Mouse (Mus musculus) E14TG2a.4 (cell line): Measurements from ENCODE around the gene Iqch.
A peak's percentile ranks its signal among the peaks of the same experiment; 100 is the strongest.

Experiments used
- H3K27me3 ChIP-seq: 2 replicates; pipeline ENCODE4 v1.6.1; 2014; ENCODE audit warnings: low read length, control low read depth; ENCODE audit not compliant: insufficient read depth
- H3K36me3 ChIP-seq: 2 replicates; pipeline ENCODE4 v1.6.1; 2014; ENCODE audit warnings: low read length, control low read depth; ENCODE audit not compliant: insufficient read depth
- H3K4me1 ChIP-seq: replicated peaks from 2 replicates; pipeline ENCODE4 v1.6.1; 2014; ENCODE audit warnings: low read depth, low read length, control low read depth
- H3K4me3 ChIP-seq: replicated peaks from 2 replicates; pipeline ENCODE4 v1.5.1; 2014; ENCODE audit warnings: mild to moderate bottlenecking, low read length
- H3K9me3 ChIP-seq: 2 replicates; pipeline ENCODE4 v1.6.1; 2014; ENCODE audit warnings: low read length, control low read depth
- CTCF ChIP-seq: conservative IDR thresholded peaks from 2 replicates; pipeline ENCODE4 v1.5.1; 2014; ENCODE audit warnings: low read length
- NANOG ChIP-seq: IDR thresholded peaks from 2 replicates; pipeline ENCODE4 v1.6.1; 2014; ENCODE audit warnings: borderline replicate concordance, low read length, mixed read lengths
- POU5F1 ChIP-seq: IDR thresholded peaks from 2 replicates; pipeline ENCODE4 v1.6.1; 2014; ENCODE audit warnings: low read length, borderline replicate concordance

The Iqch gene

GRCm38 (mm10) chr9:63602043-63602939, at the start of gene Iqch, which contains the start of gene Aagab:
Gene Iqch, minus strand, starts transcription at chr9:63602493.
Gene Aagab, plus strand, starts transcription at chr9:63602660.
- no peaks in the 10 kb centered on the region for H3K27me3 ChIP-seq
- H3K4me1 ChIP-seq, result peaks cover 22% of the 10 kb centered on the region
- TF ChIP-seq CTCF (no peak), POU5F1 (no peak), NANOG (no peak)
- H3K36me3 ChIP-seq, result no peaks in the 10 kb centered on the region
- no peaks in the 10 kb centered on the region for H3K9me3 ChIP-seq
- peak within 1 kb of the TSS; percentile 97 for H3K4me3 ChIP-seq

GRCm38 (mm10) chr9:63651594-63651993, 49.3 kb upstream of the Iqch start:
- no peaks in the 10 kb centered on the region for H3K9me3 ChIP-seq
- no peak for TF ChIP-seq POU5F1
- TF ChIP-seq CTCF, result no peak
- TF ChIP-seq NANOG, result no peak
- H3K4me1 ChIP-seq, result peaks cover 24% of the 10 kb centered on the region
- 0 out of 2 replicates have a peak overlapping the region, but pooled peaks have one; percentile 67 for H3K4me3 ChIP-seq
- peaks cover 46% of the 10 kb centered on the region for H3K36me3 ChIP-seq
- H3K27me3 ChIP-seq, result no peaks in the 10 kb centered on the region

- H3K9me3 ChIP-seq, result no peaks in the 10 kb centered on the region
- peak overlapping the region; percentile 67 for H3K4me3 ChIP-seq
- H3K4me1 ChIP-seq, result peaks cover 24% of the 10 kb centered on the region
- peaks cover 46% of the 10 kb centered on the region for H3K36me3 ChIP-seq
- TF ChIP-seq CTCF (no peak), POU5F1 (no peak), NANOG (no peak)
- no peaks in the 10 kb centered on the region for H3K27me3 ChIP-seq
Observed at GRCm38 (mm10) chr9:63650905-63651304, 48.6 kb upstream of the Iqch start.

DNA sequence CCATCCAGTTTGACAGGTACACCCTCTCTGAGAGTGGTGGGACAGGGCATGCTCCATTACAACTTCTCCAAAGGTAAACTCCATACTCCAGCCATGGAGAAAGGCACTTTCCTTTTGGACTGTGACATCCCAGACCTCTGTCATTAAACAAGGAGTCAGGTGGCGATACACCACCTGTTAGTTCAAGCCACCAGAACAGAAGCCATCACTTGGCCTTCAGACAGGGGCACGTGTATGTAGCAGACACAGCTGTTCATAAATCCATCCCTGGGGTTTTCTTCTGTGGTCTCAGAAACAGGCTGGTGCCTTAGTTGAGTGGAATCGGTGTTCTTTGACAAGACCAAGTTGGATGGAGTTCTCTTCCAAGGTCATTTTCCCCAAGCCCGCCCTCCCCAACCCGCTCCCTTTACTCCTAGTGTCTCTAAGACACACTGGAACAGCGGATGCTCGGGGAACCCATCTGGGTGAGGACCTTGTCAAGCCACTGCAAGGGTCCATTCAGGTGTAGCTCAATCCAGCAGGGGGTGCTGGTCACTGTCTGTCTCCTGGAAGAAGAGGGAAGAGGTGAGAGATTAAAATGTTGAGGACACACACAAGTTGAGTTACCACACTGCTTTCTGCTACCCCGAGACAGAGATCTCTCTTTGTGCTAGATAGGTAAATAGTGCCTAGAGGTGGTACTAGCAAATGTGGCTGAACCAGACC, 47.7 kb upstream of the Iqch start:
- Histone ChIP-seq H3K36me3 (peaks cover 42% of the 10 kb centered on the region), H3K4me3 (no peak overlapping the region), H3K27me3 (no peaks in the 10 kb centered on the region), H3K9me3 (no peaks in the 10 kb centered on the region), H3K4me1 (peaks cover 28% of the 10 kb centered on the region)
- no peak for TF ChIP-seq NANOG
- TF ChIP-seq POU5F1, result no peak
- TF ChIP-seq CTCF, result no peak

GRCm38 (mm10) chr9:63648520-63648918, 46.2 kb upstream of the Iqch start:
- no peak for TF ChIP-seq CTCF
- no peak for TF ChIP-seq POU5F1
- TF ChIP-seq NANOG, result no peak
- Histone ChIP-seq H3K4me3 (no peak overlapping the region), H3K4me1 (peaks cover 24% of the 10 kb centered on the region), H3K36me3 (peaks cover 48% of the 10 kb centered on the region), H3K9me3 (no peaks in the 10 kb centered on the region), H3K27me3 (no peaks in the 10 kb centered on the region)

DNA sequence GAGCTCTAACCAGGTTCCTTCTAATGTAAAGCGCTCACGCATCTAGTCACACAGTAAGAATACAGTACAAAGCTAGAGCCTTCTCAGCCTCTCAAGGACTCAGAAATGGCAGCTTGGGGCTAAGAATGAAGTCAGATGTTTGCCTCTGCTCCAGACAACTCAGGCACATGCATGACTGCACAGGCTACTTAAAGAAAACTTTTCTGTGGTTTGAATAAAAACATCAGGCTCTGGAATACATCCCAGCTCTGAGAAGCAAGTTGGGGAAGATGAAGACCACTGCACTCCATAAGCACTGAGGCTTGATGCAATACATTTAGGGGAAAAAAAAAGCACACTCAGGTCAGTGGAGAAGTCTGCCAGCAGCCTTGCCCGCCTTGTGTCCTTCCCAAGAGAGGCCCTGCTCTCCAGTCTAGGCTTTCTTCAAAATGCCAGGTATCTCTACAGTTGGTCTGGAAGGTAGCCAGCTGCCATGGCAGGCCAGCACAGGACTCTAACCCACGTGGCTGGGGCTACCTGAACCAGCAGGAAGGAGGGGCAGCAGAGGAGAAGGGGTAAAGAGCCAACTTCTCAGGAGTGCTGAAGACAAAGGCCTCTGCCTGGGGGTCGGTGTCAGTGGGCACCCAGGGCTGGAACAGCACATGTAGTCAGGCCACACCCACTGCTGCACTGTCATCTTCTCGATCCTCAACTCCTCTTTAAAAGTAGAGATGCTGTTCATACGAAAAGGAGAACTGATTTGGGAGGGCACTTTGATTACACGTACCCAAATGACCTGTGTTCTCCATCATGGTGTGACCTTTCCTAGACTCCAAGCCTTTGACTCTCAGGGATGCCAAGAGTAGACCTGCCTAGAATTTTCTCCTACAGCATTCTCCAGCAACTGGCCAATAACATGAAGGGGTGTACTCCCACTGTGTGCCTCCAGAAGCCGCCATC, 45.6 kb upstream of the Iqch start:
- Histone ChIP-seq H3K4me3 (no peak overlapping the region), H3K27me3 (no peaks in the 10 kb centered on the region), H3K9me3 (no peaks in the 10 kb centered on the region), H3K36me3 (peaks cover 52% of the 10 kb centered on the region), H3K4me1 (peaks cover 20% of the 10 kb centered on the region)
- no peak for TF ChIP-seq POU5F1
- no peak for TF ChIP-seq NANOG
- no peak for TF ChIP-seq CTCF

DNA sequence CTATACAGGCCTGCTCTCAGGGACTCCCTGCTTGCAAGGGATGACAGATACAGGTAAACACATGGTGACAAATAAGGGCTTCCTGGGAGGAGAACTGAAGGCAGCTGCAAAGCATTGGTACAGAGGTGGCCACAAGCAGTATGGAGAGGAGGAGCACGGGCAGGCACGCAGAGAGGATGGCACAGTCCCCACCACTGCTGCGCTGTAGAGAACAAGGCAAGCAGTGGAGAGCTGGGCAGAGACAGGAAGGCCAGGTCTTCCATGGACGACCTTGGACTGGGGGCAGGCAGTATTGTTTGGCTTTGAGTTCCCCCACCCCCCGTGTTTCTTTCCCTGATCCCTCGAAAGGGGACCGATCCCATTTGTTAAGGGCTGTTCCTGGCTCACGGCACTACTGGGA, 42.8 kb upstream of the Iqch start:
- Histone ChIP-seq H3K27me3 (no peaks in the 10 kb centered on the region), H3K36me3 (peaks cover 65% of the 10 kb centered on the region), H3K4me1 (peaks cover 7% of the 10 kb centered on the region; the same call in 1 of the 2 replicates), H3K9me3 (no peaks in the 10 kb centered on the region), H3K4me3 (no peak overlapping the region)
- TF ChIP-seq POU5F1 (no peak), NANOG (no peak), CTCF (no peak)
